Mouse (Mus musculus) testis, adult 2 months (tissue): ENCODE measurements around the gene Gpr3. TPM values are rescaled to one million over a fixed set of nuclear protein-coding genes. Genes with fewer than 3 reads are reported as not detected.
A peak's percentile ranks its signal among the peaks of the same experiment; 100 is the strongest.

Source experiments
- H3K27ac ChIP-seq: fragments of 200-500 bp; 2 replicates; pipeline ENCODE4 v1.5.1; 2012; ENCODE audit warnings: low read depth, low read length; ENCODE audit not compliant: control insufficient read depth, insufficient read depth
- H3K27me3 ChIP-seq: fragments of 200-500 bp; 2 replicates; pipeline ENCODE4 v1.6.1; 2012; ENCODE audit warnings: mild to moderate bottlenecking, low read length, moderate library complexity; ENCODE audit not compliant: control insufficient read depth, insufficient read depth
- H3K36me3 ChIP-seq: fragments of 200-500 bp; 2 replicates; pipeline ENCODE4 v1.6.1; 2012; ENCODE audit warnings: mild to moderate bottlenecking, low read length; ENCODE audit not compliant: control insufficient read depth, insufficient read depth
- H3K4me1 ChIP-seq: fragments of 200-500 bp; 2 replicates; pipeline ENCODE4 v1.6.1; 2012; ENCODE audit warnings: low read length; ENCODE audit not compliant: control insufficient read depth, insufficient read depth
- H3K4me3 ChIP-seq: fragments of 200-500 bp; 2 replicates; pipeline ENCODE4 v1.5.1; 2012; ENCODE audit warnings: low read depth, mild to moderate bottlenecking, low read length, moderate library complexity, mixed read lengths; ENCODE audit not compliant: control insufficient read depth
- CTCF ChIP-seq: fragments of 200-500 bp; IDR thresholded peaks from 2 replicates; pipeline ENCODE4 v1.5.1; 2012; ENCODE audit warnings: low read depth, mild to moderate bottlenecking, inconsistent platforms, low read length, moderate library complexity; ENCODE audit not compliant: control insufficient read depth, insufficient read depth, insufficient replicate concordance
- POLR2A ChIP-seq: fragments of 200-500 bp; IDR thresholded peaks from 2 replicates; pipeline ENCODE4 v1.6.1; 2012; ENCODE audit warnings: low read depth, mild to moderate bottlenecking, inconsistent platforms, low read length, moderate library complexity; ENCODE audit not compliant: control insufficient read depth
- polyA plus RNA-seq: library from polyadenylated mRNA; depleted of rRNA; stranded (reverse); fragments of >200 nt; gene quantifications from 2 replicates; pipeline ENCODE4 v1.2.3, GENCODE M21; 2012

Gene Gpr3
- polyA plus RNA-seq, 1 experiment, result 7.0 TPM

DNA sequence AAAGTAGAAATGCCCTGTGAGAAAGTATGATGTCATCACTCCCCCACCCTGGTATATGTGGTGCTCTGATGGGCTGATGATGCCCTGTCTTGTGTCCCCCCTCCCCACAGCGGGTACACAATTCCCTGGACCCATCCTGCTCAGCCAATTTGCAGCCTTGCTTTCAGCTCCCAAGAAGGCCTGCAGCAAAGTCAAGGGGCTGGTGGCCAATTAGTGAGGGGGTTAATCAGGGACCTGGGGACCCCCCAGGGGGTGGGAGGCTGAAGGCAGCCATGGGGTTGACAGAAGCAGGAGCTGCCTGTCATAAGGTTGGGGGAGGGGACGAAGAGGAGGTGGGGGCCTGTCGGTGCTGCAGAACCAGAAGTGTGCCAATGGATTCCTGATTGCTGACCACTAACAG is 8.7 kb downstream of the Gpr3 start:
- TF ChIP-seq POLR2A (no peak), CTCF (no peak)
- H3K27ac ChIP-seq, result no peak overlapping the region
- no peaks in the 10 kb centered on the region for H3K36me3 ChIP-seq
- H3K27me3 ChIP-seq, result no peaks in the 10 kb centered on the region
- H3K4me1 ChIP-seq, result peaks cover 9% of the 10 kb centered on the region
- H3K4me3 ChIP-seq, result no peak overlapping the region

DNA sequence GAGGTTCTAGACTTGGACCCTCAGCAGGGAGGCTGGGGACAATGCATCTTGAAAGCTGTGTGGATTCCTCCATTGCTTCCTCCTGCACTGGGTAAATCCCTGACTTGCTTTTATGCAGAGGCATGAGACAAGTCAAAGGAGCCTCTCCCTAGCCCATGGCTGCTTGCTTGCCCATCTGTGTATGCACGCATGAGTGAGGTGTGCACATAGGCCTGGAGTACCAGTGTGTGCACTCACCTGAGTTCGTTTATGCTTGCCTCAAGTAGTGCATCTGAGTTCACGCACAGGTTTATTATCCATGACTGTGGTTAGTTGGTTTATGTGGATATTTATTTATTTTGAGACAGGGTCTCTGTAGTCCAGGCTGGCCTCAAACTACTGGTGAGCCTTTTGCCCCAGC is 10.1 kb downstream of the Gpr3 start:
- no peak for TF ChIP-seq POLR2A
- no peak for TF ChIP-seq CTCF
- Histone ChIP-seq H3K4me3 (no peak overlapping the region), H3K27me3 (no peaks in the 10 kb centered on the region), H3K27ac (no peak overlapping the region), H3K4me1 (peaks cover 12% of the 10 kb centered on the region), H3K36me3 (no peaks in the 10 kb centered on the region)

- peaks cover 12% of the 10 kb centered on the region for H3K4me1 ChIP-seq
Observed at GRCm38 (mm10) chr4:133201006-133201771, 11.1 kb downstream of the Gpr3 start.

DNA sequence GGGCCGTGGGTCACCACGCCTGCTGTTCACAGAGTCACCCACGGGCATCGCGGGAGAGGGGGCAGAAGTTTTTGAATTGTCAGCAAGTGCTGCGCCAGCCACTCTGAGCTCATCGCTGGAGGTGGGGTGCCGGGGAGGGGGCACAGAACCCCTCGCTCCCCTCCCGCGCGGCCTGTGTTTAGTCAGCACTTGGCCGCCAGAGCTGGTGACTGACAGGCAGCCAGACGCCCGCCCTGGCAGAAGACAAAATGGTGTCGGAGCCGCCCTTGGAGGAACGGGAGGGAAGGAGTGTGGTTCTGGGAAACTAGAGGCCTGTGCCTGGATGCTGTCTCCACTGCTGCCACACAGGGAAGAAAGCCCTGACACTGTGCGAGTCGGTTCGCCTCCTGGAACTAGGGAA is 12.0 kb downstream of the Gpr3 start:
- H3K27me3 ChIP-seq, result no peaks in the 10 kb centered on the region
- H3K36me3 ChIP-seq, result no peaks in the 10 kb centered on the region
- TF ChIP-seq CTCF, result no peak
- no peak for TF ChIP-seq POLR2A
- peaks cover 12% of the 10 kb centered on the region for H3K4me1 ChIP-seq
- no peak overlapping the region for H3K4me3 ChIP-seq
- no peak overlapping the region for H3K27ac ChIP-seq

More at GRCm38 (mm10) chr4:133201006-133201771, 11.1 kb downstream of the Gpr3 start:
- TF ChIP-seq POLR2A (no peak), CTCF (peak; percentile 48; the same call in 1 of the 2 replicates)
- no peaks in the 10 kb centered on the region for H3K36me3 ChIP-seq
- H3K27me3 ChIP-seq, result no peaks in the 10 kb centered on the region
- no peak overlapping the region for H3K4me3 ChIP-seq
- no peak overlapping the region for H3K27ac ChIP-seq

DNA sequence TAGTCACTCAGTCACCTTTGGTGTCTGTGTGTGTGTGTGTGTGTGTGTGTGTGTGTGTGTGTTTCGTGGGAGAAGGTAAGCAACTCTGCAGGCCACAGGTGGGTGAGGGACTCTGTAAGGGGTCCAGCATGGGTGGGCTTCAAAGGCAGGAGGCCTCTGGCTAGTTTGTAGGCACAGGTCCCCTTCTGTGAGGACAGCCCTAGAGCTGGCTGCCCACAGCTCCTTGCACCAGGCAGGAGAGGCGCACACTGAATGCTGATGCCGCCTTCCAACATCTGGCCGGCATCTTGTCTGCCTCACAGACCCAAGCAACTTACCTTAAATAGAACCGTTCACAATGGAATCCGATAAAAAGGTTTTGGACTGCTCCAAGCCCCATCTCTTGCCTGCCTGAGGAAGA is 12.6 kb downstream of the Gpr3 start:
- Histone ChIP-seq H3K36me3 (no peaks in the 10 kb centered on the region), H3K4me3 (no peak overlapping the region), H3K4me1 (peaks cover 12% of the 10 kb centered on the region), H3K27ac (no peak overlapping the region), H3K27me3 (no peaks in the 10 kb centered on the region)
- TF ChIP-seq CTCF (no peak), POLR2A (no peak)

DNA sequence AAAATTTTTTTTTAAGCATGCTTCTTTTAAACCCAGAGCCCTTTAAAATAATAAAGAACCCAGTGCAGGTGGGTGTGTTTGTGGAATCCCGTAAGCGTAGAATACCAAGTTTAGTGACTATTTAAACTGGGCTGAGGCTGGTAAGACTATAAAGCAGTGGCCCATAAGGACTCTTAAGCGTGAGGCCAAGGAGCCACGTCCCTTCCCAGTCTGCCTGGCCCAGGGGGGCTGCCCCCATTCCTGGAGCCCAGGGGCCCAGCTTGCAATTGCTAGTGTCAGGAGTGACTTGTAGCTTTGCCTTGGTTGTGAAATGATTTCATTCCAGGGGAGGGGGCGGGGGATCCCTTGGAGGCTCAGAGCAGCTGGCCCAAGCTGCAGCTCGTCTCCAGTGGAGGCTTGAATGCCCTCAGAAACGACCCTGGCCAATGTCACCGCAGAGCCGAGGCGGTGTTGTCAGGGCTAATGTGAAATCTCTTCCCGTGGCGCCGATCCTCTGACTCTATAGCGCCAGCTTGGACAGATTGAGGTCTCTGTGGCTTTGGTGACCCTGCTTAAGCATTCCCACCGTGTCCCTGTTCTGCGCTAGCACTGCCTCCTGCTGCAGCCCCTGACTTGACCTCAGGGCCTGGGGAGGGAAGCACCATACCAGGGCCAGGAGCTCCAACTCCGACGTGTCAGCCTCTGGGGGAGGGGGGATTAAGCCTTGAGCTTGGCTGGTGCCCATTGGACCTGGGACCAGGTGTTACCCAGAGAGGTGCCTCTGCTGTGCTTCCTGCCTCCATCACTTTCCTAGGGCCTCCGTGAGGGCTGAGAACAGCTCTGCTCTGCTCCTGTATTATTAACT is 13.8 kb downstream of the Gpr3 start:
- Histone ChIP-seq H3K4me3 (no peak overlapping the region), H3K27ac (no peak overlapping the region; the same call in 1 of the 2 replicates), H3K36me3 (no peaks in the 10 kb centered on the region), H3K4me1 (peaks cover 12% of the 10 kb centered on the region), H3K27me3 (no peaks in the 10 kb centered on the region)
- TF ChIP-seq POLR2A, result no peak
- TF ChIP-seq CTCF, result no peak

DNA sequence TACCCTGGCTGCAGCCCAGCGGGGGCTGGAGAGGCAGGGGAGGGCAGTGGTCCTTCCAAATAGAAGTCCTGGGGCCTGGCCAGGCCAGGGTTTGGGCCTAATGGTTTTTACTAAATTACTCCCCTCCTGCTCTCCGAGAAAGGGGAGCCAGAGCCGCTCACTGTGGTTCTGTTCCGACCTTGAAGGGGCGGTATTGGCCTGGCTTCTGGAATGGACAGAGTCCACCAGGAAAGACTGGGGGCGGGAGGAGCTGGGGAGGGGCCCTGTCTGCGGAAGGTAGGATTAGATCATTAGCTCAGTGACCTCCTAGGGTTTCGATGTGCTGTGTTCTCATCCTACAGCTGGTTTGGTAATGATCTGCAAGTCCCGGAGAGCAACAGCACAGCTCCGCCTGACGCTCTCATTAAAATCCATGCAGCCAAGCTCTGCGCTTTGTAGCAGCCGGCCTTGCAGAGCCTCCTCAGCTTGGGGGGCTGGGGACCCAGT is 14.5 kb downstream of the Gpr3 start:
- Histone ChIP-seq H3K4me3 (no peak overlapping the region), H3K27ac (no peak overlapping the region; the same call in 1 of the 2 replicates), H3K36me3 (no peaks in the 10 kb centered on the region), H3K27me3 (no peaks in the 10 kb centered on the region), H3K4me1 (peaks cover 12% of the 10 kb centered on the region)
- no peak for TF ChIP-seq POLR2A
- no peak for TF ChIP-seq CTCF
